Mouse (Mus musculus) cerebellum, postnatal 14 days (tissue): ENCODE results near the gene Cd22.
A peak's percentile ranks its signal among the peaks of the same experiment; 100 is the strongest.
"Not testable (repeated sequence)": the region's sequence is repeated elsewhere in the genome, so short reads cannot be mapped to it uniquely, and the experiment has no call there.

ENCODE experiments used
- DNase-seq, 2 experiments: peaks; one replicate each; pipeline ENCODE4 v3.0.0; 2021; ENCODE audit warnings: mixed read lengths in 2 of 2

Gene Cd22

GRCm38 (mm10) chr7:30880176-30880575, at the start of gene Cd22:
Gene Cd22, minus strand, starts transcription at chr7:30880342.
- no peak for DNase-seq

GRCm38 (mm10) chr7:30924581-30924980, 44.4 kb upstream of the Cd22 start, which contains the start of gene Hamp2:
Gene Hamp2, minus strand, starts transcription at chr7:30924681.
- DNase-seq = not testable (repeated sequence)

GRCm38 (mm10) chr7:30924071-30924470, 43.9 kb upstream of the Cd22 start:
- no peak for DNase-seq

GRCm38 (mm10) chr7:30922490-30922889, 42.3 kb upstream of the Cd22 start:
- not testable (repeated sequence) for DNase-seq

- no peak for DNase-seq
Measured at GRCm38 (mm10) chr7:30920217-30920616, 40.1 kb upstream of the Cd22 start.

- DNase-seq = no peak
Measured at GRCm38 (mm10) chr7:30917219-30917618, 37.1 kb upstream of the Cd22 start.

- DNase-seq = no peak
Measured at GRCm38 (mm10) chr7:30916713-30917112, 36.6 kb upstream of the Cd22 start.

- no peak for DNase-seq
Measured at GRCm38 (mm10) chr7:30914732-30915131, 34.6 kb upstream of the Cd22 start, which contains the start of gene Mag. Gene Mag, minus strand, starts transcription at chr7:30914873.

- DNase-seq = no peak
Measured at GRCm38 (mm10) chr7:30909773-30910172, 29.6 kb upstream of the Cd22 start.

- DNase-seq = no peak
Measured at GRCm38 (mm10) chr7:30908992-30909431, 28.9 kb upstream of the Cd22 start.

- peak in 1 of 2 experiments; percentile 22 for DNase-seq
Measured at GRCm38 (mm10) chr7:30908277-30908991, 28.3 kb upstream of the Cd22 start.

- peak; percentile 16 to 32 for DNase-seq
Measured at GRCm38 (mm10) chr7:30904042-30904441, 23.9 kb upstream of the Cd22 start.

GRCm38 (mm10) chr7:30895217-30895616, 15.1 kb upstream of the Cd22 start:
- no peak for DNase-seq

GRCm38 (mm10) chr7:30892515-30892914, 12.4 kb upstream of the Cd22 start:
- no peak for DNase-seq

- DNase-seq = no peak
Measured at GRCm38 (mm10) chr7:30891746-30892145, 11.6 kb upstream of the Cd22 start.

- DNase-seq = no peak
Measured at GRCm38 (mm10) chr7:30890681-30891080, 10.5 kb upstream of the Cd22 start.

GRCm38 (mm10) chr7:30888786-30889185, 8.6 kb upstream of the Cd22 start:
- no peak for DNase-seq

- DNase-seq = peak in 1 of 2 experiments; percentile 13
Measured at GRCm38 (mm10) chr7:30887568-30888188, 7.5 kb upstream of the Cd22 start.

- no peak for DNase-seq
Measured at GRCm38 (mm10) chr7:30886852-30887251, 6.7 kb upstream of the Cd22 start.

- DNase-seq = no peak
Measured at GRCm38 (mm10) chr7:30884047-30884446, 3.9 kb upstream of the Cd22 start.

- no peak for DNase-seq
Measured at GRCm38 (mm10) chr7:30881367-30881766, 1.2 kb upstream of the Cd22 start.

- no peak for DNase-seq
Measured at GRCm38 (mm10) chr7:30878950-30879349, 1.2 kb downstream of the Cd22 start.

- peak; percentile 87 to 93 for DNase-seq
Measured at GRCm38 (mm10) chr7:30873083-30873482, 7.1 kb downstream of the Cd22 start.

- DNase-seq = no peak
Measured at GRCm38 (mm10) chr7:30863386-30863785, 16.8 kb downstream of the Cd22 start.
